Mouse (Mus musculus): ENCODE data around the gene Aspg.

Gene Aspg

DNA sequence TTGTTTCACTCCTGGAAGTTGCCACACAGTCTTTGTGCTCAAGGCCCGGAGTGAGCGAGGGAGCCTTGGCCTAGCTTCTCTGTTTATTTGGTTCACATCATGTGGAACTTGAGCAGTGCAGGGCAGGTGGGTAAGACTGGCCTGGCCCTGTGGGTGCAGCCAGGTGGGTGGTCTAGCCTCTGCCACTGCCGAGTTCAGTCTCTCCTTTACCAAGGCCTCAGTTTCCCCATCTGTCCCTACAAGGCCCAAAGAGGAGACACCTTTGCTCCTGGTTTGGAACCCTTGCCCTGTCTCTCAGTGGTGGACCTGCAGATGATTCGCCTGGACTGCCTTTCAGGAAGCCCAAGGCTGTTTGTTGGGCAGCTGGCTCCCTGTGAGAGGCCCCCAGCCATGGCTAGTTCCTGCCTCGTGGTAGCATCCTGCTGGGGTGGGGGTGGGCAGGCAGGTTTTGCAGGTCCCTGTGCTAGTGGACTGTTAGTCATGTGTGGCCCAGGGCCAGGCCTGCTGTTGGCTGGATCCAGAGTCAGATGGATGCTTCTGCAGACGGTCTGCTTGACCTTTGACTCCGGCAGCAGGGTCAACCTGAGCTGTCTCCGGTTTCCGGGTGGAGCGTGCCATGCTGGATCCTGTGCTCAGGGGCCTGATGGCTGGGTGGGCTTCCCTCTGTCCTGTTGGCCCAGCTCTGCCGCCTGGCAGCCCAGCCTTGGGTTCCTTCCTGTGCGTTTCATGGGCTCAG lies 44.9 kb downstream of the Aspg start:
- no peak for DNase-seq (ENCODE audit: low read depth, low spot score)

DNA sequence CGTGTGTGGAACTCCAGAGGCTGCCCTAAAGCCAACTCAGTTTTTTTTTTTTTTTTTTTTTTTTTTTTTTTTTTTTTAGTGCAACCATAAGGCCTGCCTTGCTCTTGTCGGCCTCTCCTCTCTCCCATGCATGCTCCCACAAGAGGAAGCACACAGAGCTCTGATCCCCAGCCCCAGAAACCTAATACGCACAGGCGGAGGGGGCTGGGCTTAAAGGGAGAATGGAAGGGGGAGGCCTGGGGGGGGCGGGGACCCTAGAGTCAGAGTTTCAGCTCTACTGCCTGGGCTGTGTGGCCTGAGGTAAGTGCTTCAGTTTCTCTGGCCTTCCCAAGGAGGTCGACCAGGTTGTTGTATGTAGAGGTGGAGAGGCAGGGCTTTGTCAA lies 45.5 kb downstream of the Aspg start:
- no peak for DNase-seq (ENCODE audit: low read depth, low spot score)

DNA sequence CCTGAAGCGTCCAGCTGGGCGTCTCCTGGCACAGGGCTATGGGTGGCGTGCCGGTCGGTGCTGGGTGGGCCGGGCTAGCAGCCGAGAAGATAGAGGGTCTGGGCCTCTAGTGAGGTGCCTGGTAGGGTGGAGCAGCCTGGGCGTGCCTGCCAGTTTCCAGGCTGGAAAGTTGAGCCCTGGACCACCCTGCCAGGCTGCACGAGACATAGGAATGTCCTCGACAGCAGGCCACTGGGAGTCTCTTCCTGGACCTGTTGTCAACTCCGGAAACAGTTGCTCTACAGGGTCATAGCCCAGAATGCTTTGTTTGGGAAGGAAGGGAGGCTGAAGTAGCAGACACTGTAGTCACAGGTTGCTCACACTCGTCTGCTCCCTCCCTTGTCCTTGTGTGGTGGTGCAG lies 47.1 kb downstream of the Aspg start:
- no peak for DNase-seq (ENCODE audit: low read depth, low spot score)

DNA sequence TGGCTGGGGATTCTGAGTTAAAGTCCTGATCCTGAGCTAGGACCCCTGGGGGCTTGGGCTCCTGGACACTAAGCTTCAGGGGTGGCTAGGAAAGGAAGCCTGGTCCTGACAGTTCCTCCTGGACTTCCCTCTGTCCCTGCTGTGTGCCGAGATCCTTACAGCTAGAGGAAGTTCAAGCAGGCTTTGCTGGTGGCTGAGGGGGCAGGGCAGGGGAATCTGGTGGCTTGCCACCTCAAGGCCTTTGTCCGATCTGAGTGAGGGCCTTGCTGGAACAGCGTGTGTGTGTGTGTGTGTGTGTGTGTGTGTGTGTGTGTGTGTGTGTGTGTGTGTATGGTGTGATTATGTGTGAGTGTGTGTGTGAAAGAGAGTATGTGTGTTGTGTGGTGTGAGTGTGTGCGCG lies 48.0 kb downstream of the Aspg start:
- no peak for DNase-seq (ENCODE audit: low read depth, low spot score)

DNA sequence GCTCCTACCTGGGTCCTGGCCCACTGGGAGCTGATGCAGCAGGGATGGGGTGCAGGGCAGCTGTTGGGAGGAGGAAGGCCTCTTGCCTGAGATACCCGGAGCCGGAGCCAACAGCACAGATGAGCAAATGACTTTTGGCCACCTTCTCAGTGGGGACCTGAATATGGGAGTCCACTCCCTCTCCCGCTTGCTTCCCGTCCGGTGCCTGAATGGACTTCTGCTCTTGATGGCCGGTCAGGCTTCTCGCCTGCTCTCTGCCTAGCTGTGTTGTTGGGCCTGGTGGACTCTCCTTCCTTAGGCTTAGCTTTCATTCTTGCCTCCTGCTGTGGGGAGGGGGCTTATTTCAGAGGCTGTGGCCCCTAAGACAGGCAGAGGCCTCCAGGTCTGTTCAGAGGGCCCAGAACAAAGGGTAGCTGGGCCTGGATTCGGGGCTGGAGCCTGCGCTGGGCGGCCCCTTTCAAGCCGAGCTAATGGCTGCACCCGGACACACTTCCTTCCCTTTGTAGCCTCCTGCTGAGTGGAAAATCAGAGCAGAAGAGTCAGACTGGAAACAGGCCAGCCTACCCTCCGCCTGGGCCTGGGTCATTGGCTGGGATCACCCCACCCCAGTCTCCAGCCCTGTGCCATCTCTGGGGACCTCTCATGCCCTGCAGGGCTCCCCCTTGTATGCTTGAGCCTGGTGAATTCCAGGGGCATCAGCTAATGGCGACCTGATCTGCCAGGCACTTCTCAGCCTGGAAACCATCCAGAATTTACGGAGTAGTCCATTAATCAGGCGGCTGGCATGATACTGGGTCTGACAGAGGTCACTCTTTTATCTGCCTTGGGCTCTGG lies 49.0 kb downstream of the Aspg start:
- no peak for DNase-seq (ENCODE audit: low read depth, low spot score)

DNA sequence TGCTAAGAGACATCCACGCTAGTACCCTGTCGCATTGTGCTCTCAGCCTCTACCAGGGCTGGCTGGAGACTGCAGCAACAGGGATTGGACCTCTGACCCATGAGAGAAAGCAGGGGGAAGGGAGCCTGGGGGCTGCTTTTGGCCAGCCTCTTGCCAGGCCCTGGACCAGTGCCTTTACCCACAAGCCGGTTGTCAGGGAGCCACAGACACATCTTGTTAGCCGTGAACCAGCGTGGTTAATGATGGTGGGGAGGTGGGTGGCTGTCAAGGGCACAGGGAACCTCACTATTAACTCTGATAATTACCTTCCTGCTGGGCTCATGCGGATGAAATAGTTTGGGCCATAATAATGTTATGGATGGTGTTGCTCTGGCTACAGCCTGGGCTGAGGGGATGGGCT lies 50.3 kb downstream of the Aspg start:
- DNase-seq (ENCODE audit: low read depth, low spot score): no peak

DNA sequence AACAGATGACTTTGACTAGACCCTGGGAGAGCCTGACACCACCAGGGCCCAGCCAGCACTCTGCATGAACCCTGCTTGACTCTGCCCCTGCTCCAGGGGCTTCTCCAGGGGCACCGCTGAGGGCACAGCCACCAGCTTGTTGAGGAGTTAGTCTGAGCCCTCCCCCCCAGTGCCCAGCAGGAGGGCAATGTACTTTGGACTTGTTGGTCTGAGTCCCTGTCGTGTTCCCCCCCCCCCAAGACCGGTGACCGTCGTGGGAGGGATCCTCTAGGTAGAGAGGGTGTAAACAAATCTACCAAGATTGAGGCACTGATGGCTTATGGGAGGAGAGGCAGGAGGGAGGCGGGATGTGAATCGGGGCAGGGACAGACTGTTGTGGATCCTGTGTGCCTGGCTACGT lies 51.8 kb downstream of the Aspg start:
- DNase-seq (ENCODE audit: low read depth, low spot score): no peak

DNA sequence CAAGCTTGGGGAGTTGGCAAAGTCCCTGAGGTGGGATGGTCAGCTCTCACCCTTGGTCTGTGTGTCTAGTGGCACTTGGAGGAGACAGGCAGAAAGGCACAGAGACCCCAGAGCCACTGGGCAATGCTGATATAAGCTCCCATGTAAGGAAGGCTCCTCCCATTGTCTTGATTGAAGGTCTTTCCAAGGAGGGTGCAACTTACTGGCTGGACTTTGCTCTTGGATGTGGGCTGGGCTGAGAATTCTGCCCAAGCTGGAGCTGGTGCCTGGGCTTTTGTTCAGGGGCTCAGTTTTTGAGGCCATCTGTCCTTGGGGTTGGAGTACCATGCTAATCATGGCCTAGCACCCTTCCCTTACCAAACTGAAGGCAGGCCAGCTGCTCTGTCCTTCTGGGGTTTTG lies 52.3 kb downstream of the Aspg start:
- DNase-seq (ENCODE audit: low read depth, low spot score): no peak

DNA sequence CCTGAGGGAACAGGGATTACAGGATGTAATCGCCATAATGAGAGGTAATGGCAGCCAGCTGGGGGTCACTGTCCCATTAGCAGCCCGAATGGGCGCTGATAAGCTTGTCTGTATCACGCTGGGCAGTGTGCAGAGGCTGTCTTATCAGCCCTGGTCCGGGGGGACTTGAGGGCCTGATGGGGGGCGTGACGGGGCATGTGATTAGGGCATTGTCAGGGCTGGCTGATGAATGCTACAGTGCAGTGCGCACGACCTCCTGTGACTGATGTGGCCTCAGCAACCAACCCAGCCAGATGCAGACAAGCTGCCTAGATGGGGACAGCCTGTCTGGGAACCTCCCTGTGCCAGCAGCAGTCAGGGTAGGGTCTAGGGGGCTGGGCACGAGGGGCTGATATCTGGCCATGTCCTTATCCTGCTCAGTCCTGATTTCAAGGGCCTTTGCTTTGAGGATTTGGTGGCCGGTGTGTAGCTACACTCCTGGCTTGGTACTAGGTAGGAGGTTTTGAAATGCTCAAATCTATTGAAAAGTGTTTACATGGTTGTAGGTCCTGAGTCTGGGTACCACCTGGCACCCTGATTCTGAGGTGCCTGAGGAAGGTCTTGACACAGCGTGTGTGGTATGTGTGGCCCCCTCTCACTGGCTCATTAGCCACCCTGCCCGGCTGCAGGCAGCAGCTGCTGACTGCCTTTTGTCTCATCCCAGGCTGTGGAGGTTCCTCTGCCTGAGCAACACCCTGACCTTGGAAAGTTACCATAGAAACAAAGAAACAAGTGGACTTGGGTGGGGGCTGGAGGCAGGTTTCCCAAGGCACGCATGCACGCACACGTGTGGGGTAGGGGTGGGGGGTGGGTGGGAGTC lies 57.7 kb downstream of the Aspg start:
- no peak for DNase-seq (ENCODE audit: low read depth, low spot score)

DNA sequence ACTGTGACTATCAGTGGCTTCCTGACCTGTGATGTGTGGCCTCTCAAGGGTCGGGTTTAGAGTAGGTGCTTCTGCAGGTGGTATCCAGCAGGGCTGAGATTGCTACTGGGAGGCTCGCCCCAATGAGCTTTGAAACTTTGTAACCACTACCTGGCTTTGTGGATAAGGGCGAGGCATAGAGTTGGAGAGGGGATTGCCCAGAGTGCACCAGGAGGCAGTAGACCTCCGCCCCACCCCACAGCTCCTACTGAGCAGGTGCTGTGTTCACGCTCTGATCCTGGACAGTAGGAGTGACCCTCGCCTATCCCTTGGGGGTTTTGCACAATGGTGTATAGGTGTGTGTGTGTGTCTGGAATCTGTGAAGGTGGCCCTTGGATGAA lies 58.4 kb downstream of the Aspg start:
- DNase-seq (ENCODE audit: low read depth, low spot score): no peak

DNA sequence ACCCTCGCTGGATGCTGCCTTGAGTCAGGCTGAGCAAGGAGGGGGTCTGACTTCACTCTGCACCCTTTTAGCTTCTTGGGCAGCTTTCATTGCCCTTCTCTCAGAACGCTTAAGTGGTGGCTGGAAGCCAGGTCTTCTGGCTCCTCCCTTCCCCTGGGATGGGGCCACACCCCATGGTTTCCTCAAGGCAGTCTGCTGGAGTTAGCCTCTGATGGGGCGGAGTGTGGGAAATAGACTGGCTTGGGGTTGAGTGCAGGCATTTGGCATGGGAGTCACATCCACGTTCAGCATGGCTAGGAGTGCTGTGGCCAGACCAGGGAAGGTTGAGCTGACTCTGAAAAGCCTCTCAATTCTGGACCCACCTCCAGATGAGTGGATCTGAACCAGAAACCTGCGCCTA lies 62.8 kb downstream of the Aspg start:
- no peak for DNase-seq (ENCODE audit: low read depth, low spot score)

DNA sequence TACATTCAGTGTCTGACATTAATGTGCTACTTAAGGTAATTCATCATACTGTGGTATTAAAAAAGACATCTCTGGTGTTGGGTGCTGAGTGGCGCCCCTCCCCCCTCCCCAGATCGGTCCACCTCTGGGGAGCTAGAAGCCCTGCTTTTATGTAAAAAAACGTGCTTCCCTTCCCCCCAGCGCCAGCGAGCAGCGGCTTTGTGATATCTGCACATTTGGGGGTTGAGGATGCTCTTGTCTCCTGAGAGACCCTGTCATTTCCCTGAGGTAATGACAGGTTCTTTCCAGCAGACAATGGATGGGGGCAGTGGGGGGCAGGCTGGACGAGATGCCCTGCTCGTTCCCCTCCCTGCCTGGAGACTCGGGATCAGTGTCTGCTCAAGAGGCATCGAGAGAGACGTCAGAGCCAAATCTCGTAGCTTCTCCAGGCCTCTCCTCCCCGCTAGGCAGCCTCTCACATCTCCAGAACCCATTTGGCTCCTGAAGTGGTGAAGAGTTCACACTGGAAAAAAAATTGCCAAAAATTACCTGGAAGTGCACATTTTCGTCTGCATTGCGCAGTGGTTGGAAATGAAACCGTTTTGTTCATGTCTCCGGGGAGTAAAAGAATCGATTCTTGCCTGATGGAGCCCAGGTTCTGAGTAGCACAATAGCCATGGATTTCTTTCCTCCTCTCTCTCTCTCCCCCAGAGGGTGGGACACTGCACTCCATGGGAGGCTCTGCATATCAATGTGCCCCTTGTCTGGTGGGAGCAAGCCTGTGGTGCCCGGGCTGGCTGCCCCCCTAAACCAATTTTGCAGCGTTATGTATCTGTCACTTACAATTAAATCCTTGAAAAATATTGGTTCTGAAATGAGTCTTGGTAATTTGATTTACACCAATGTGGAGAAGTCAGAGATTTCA lies 64.4 kb downstream of the Aspg start:
- DNase-seq (ENCODE audit: low read depth, low spot score): no peak

DNA sequence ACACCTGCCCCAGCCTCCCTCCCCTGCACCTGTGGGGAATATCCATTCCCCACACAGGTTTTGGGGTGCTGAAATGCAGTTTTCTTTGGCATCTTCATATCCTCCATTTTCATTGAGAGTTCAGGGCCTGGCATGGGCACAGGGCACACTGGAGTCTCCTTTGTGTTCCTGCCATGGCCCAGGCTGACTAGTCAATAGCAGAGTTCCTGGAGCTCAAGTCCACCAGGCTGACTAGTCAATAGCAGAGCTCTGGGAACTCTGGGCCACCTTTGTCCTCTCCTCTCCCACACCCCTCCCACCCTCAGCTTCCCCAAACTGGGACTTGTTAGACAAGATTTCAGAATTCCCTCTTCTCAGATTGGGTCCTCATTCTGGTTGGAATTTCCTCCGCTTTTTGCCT lies 65.2 kb downstream of the Aspg start:
- DNase-seq (ENCODE audit: low read depth, low spot score): no peak

DNA sequence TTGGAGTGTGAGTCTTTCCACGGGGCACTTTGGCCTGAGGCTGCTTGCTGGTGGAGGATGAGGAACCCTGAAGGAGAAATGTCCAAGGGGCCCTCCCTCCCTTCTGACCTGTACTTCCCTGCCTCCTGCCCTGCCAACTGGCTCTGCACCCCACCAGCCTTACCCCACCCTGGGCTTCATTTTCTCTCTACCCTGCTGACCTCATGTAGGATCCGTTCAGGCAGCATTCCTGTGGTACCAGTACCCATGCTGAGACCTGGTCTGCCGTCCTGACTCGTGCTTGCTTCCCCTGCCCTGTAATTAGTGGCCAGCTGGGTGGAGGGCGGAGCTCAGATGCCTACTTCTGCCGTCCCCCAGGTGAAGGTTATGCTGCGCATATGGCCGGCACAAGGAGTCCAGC lies 65.7 kb downstream of the Aspg start:
- no peak for DNase-seq (ENCODE audit: low read depth, low spot score)

All from c-Kit-negative CD71-positive TER-119-positive erythroid progenitor cells, embryonic 14.5 days (primary cell).